Comparison of ENCODE assay signal across 19 mouse cellular contexts in genomic region chr5:74222626-74223025, GRCm38 (mm10). TPM values are rescaled to one million over a fixed set of nuclear protein-coding genes. Genes with fewer than 3 reads are reported as not detected.
DNase-seq lines count a peak whose midpoint lies in the region; ATAC-seq lines count a peak whose summit lies in the region.
"Had no signal": no experiment of that assay in that cellular context is flagged by ENCODE, and none has a peak within 500 bp of the region (broad histone marks: within the 10 kb centered on the region; RNA-seq: fewer than 3 reads in every experiment).

No protein-coding gene starts in this region.

- peak; percentile 34 for DNase-seq in gastrocnemius, adult 18-20 months (ENCODE audit: low spot score)
- no peak for DNase-seq in gastrocnemius, adult 8-10 months (ENCODE audit: low spot score in 2 of 2)
- DNase-seq in 3T3-L1 (ENCODE audit: low read depth, low spot score), result peak; percentile 43
- peak; percentile 45 for DNase-seq in Muller cell, postnatal 12 days (ENCODE audit: inconsistent ontology term)
- no peak for DNase-seq in heart, postnatal 4 days
- DNase-seq: adrenal gland, adult 8-10 months; adrenal gland, postnatal 14 days; B cell, adult 2 months; cerebellum, adult 11 months; cerebellum, adult 18-20 months; cerebellum, adult 8-10 months; cerebellum, postnatal 14 days; cerebellum, postnatal 36 days; embryo, embryonic 11 days had no signal

- no peak for ATAC-seq in inflammation-experienced regulatory T-cells, adult 6 months
- ATAC-seq: CD4-positive, CD25-positive, alpha-beta regulatory T cell, adult 4 months; forebrain, embryonic 14.5 days; forebrain, embryonic 16.5 days had no signal

RNA-seq across cellular contexts. Expression of gene Rasl11b, which starts 27.5 kb away (rescaled TPM):
- total RNA-seq in gastrocnemius, adult 18-20 months (2021), result 1 to 10 TPM; 2.8 to 4.7 TPM
- total RNA-seq in gastrocnemius, adult 8-10 months (2022), result 10 to 100 TPM in 1 of 4 experiments, 1 to 10 TPM in 3; 1.4 to 10.6 (median 2.7) TPM
- total RNA-seq in heart, postnatal 4 days (2021), result 10 to 100 TPM; 71.9 to 73.4 TPM
- polyA plus RNA-seq in inflammation-experienced regulatory T-cells, adult 6 months (2017; shearing (Covaris generic)), result 1 to 10 TPM in 2 of 3 experiments, under 1 TPM in 1; 0.53 to 2.9 (median 1.2) TPM
- polyA plus RNA-seq: erythroblast, embryonic 14.5 days had no signal

Comparison
In these comparisons a context has a peak if more than half of its experiments do, and no peak if none do; other contexts are left out.
1. DNase-seq: peak in gastrocnemius, adult 18-20 months (single experiment), 3T3-L1 (single experiment) and Muller cell, postnatal 12 days (single experiment); none in gastrocnemius, adult 8-10 months (0 of 2) and heart, postnatal 4 days (single experiment).
2. RNA of gene Rasl11b, which starts 27.5 kb away (total RNA-seq): 71.9 to 73.4 TPM in heart, postnatal 4 days; 2.8 to 4.7 TPM in gastrocnemius, adult 18-20 months and 1.4 to 10.6 TPM in gastrocnemius, adult 8-10 months; every median in the first group is over 4 times any median in the second.